Comparison of ENCODE assay signal across 8 mouse cellular contexts in genomic region chr2:121507173-121507950, GRCm38 (mm10). TPM values are rescaled to one million over a fixed set of nuclear protein-coding genes. Genes with fewer than 3 reads are reported as not detected.
A peak's percentile ranks its signal among the peaks of the same experiment; 100 is the strongest.
DNase-seq lines count a peak whose midpoint lies in the region; ATAC-seq and TF ChIP-seq lines count a peak whose summit lies in the region.

No protein-coding gene starts in this region.

- H3K9ac ChIP-seq in forebrain, embryonic 16.5 days (replicated peaks; ENCODE audit: low read depth, low read length), result peak overlapping the region; percentile 41
- peak overlapping the region; percentile 84 for H3K9ac ChIP-seq in liver, embryonic 16.5 days (ENCODE audit: low read depth, low read length)

- peaks cover 34% of the 10 kb centered on the region for H3K36me3 ChIP-seq in heart, embryonic 10.5 days
- peaks cover 28% of the 10 kb centered on the region for H3K36me3 ChIP-seq in E14TG2a.4 (ENCODE audit: insufficient read depth, low read length)
- 0 out of 2 replicates have a peak, but pooled peaks cover 4% of the 10 kb centered on the region for H3K36me3 ChIP-seq in forebrain, embryonic 16.5 days (ENCODE audit: control insufficient read depth, insufficient read depth)
- H3K36me3 ChIP-seq in liver, embryonic 16.5 days (ENCODE audit: control insufficient read depth, insufficient read depth), result peaks cover 14% of the 10 kb centered on the region

- peak overlapping the region; percentile 62 for H3K4me2 ChIP-seq in forebrain, embryonic 16.5 days (ENCODE audit: low read length)
- H3K4me2 ChIP-seq in liver, embryonic 16.5 days (ENCODE audit: low read depth, low read length), result peak overlapping the region; percentile 74

- 29% methylated on average over 12 of the region's 12 CpGs for WGBS in heart, embryonic 10.5 days
- 11% methylated on average over 12 of the region's 12 CpGs for WGBS in forebrain, embryonic 16.5 days
- WGBS in liver, embryonic 16.5 days (ENCODE audit: insufficient replicate concordance), result 3% methylated on average over 12 of the region's 12 CpGs

- no peaks in the 10 kb centered on the region for H3K27me3 ChIP-seq in heart, embryonic 10.5 days (ENCODE audit: insufficient read depth, poor library complexity, severe bottlenecking)
- no peaks in the 10 kb centered on the region for H3K27me3 ChIP-seq in E14TG2a.4 (ENCODE audit: insufficient read depth, low read length)
- H3K27me3 ChIP-seq in forebrain, embryonic 16.5 days (replicated peaks; ENCODE audit: control insufficient read depth, insufficient read depth, low read length), result no peaks in the 10 kb centered on the region
- H3K27me3 ChIP-seq in liver, embryonic 16.5 days (ENCODE audit: control insufficient read depth, insufficient read depth, low read depth, low read length), result no peaks in the 10 kb centered on the region

- H3K27ac ChIP-seq in heart, embryonic 10.5 days, result 0 out of 2 replicates have a peak overlapping the region, but pooled peaks have one; percentile 78
- H3K27ac ChIP-seq in forebrain, embryonic 16.5 days (ENCODE audit: low read length), result no peak overlapping the region
- H3K27ac ChIP-seq in liver, embryonic 16.5 days (ENCODE audit: low read length), result 0 out of 2 replicates have a peak overlapping the region, but pooled peaks have one; percentile 4

- DNase-seq in heart, embryonic 10.5 days (ENCODE audit: low spot score), result no peak
- DNase-seq in heart, adult 18-20 months, result no peak
- DNase-seq in urinary bladder, postnatal 10 days (ENCODE audit: low spot score), result no peak
- no peak for DNase-seq in ovary, postnatal 36 days (ENCODE audit: low spot score)

- H3K4me3 ChIP-seq in heart, embryonic 10.5 days, result peak overlapping the region; percentile 64
- peak overlapping the region; percentile 88 for H3K4me3 ChIP-seq in E14TG2a.4 (replicated peaks; ENCODE audit: low read length)
- H3K4me3 ChIP-seq in forebrain, embryonic 16.5 days (replicated peaks; ENCODE audit: low read length), result peak overlapping the region; percentile 63
- H3K4me3 ChIP-seq in liver, embryonic 16.5 days (ENCODE audit: low read depth, low read length), result peak overlapping the region; percentile 78

- no peak for TF ChIP-seq CTCF in E14TG2a.4 (conservative IDR thresholded peaks at IDR 0.05; ENCODE audit: low read length)

- H3K9me3 ChIP-seq in heart, embryonic 10.5 days, result no peaks in the 10 kb centered on the region
- H3K9me3 ChIP-seq in E14TG2a.4 (ENCODE audit: low read length), result no peaks in the 10 kb centered on the region
- no peaks in the 10 kb centered on the region for H3K9me3 ChIP-seq in forebrain, embryonic 16.5 days (ENCODE audit: control insufficient read depth, low read length)
- no peaks in the 10 kb centered on the region for H3K9me3 ChIP-seq in liver, embryonic 16.5 days (replicated peaks; ENCODE audit: control insufficient read depth, low read length)

- peaks cover 15% of the 10 kb centered on the region for H3K4me1 ChIP-seq in heart, embryonic 10.5 days
- H3K4me1 ChIP-seq in E14TG2a.4 (replicated peaks; ENCODE audit: low read depth, low read length), result peaks cover 57% of the 10 kb centered on the region
- H3K4me1 ChIP-seq in forebrain, embryonic 16.5 days (replicated peaks; ENCODE audit: control insufficient read depth, insufficient read depth, low read length), result peaks cover 11% of the 10 kb centered on the region
- H3K4me1 ChIP-seq in liver, embryonic 16.5 days (ENCODE audit: control insufficient read depth, low read depth, low read length), result peaks cover 19% of the 10 kb centered on the region

- ATAC-seq in forebrain, embryonic 16.5 days, result no peak
- no peak for ATAC-seq in liver, embryonic 16.5 days (ENCODE audit: low read depth)
- no peak for ATAC-seq in erythroid progenitor cell, adult 5-6 weeks (replicated peaks; ENCODE audit: low FRiP score, poor library complexity, severe bottlenecking)

RNA-seq across cellular contexts. Expression of gene Wdr76, which starts 0.8 kb away (rescaled TPM):
- 6.8 and 9.1 TPM in 2 replicates for polyA plus RNA-seq in heart, embryonic 10.5 days (2016; fragmentation: Nextera tagmentation; extraction: Ambion mirVana)
- 1 to 10 TPM; 2.9 to 3.5 TPM for total RNA-seq in heart, adult 18-20 months (2021)
- 5.5 and 6.5 TPM in 2 replicates for polyA plus RNA-seq in forebrain, embryonic 16.5 days (2015; fragmentation: Nextera tagmentation; extraction: Ambion mirVana)
- 6.3 and 7.7 TPM in 2 replicates for polyA plus RNA-seq in liver, embryonic 16.5 days (2015; fragmentation: Nextera tagmentation; extraction: Ambion mirVana)
- total RNA-seq in erythroid progenitor cell, adult 5-6 weeks (2015; ENCODE audit: low replicate concordance), result 34.2 and 39.0 TPM in 2 replicates
- 35.3 and 44.8 TPM in 2 replicates for total RNA-seq in erythroid progenitor cell, adult 5-6 weeks (2017; ENCODE audit: low replicate concordance)

RNA-seq across cellular contexts. Expression of gene Mfap1a, which starts 0.9 kb away (rescaled TPM):
- polyA plus RNA-seq in heart, embryonic 10.5 days (2016; fragmentation: Nextera tagmentation; extraction: Ambion mirVana), result 17.7 and 23.8 TPM in 2 replicates
- total RNA-seq in heart, adult 18-20 months (2021), result 10 to 100 TPM; 31.7 to 39.0 TPM
- polyA plus RNA-seq in forebrain, embryonic 16.5 days (2015; fragmentation: Nextera tagmentation; extraction: Ambion mirVana), result 34.0 and 35.2 TPM in 2 replicates
- polyA plus RNA-seq in liver, embryonic 16.5 days (2015; fragmentation: Nextera tagmentation; extraction: Ambion mirVana), result 10.8 and 11.8 TPM in 2 replicates
- 22.2 and 28.8 TPM in 2 replicates for total RNA-seq in erythroid progenitor cell, adult 5-6 weeks (2015; ENCODE audit: low replicate concordance)
- total RNA-seq in erythroid progenitor cell, adult 5-6 weeks (2017; ENCODE audit: low replicate concordance), result 21.1 and 42.5 TPM in 2 replicates

RNA-seq across cellular contexts. Expression of gene Mfap1b, which starts 33.5 kb away (rescaled TPM):
- 45.4 and 49.3 TPM in 2 replicates for polyA plus RNA-seq in heart, embryonic 10.5 days (2016; fragmentation: Nextera tagmentation; extraction: Ambion mirVana)
- 10 to 100 TPM; 29.3 to 31.7 TPM for total RNA-seq in heart, adult 18-20 months (2021)
- polyA plus RNA-seq in forebrain, embryonic 16.5 days (2015; fragmentation: Nextera tagmentation; extraction: Ambion mirVana), result 78.6 and 82.6 TPM in 2 replicates
- 19.4 and 20.5 TPM in 2 replicates for polyA plus RNA-seq in liver, embryonic 16.5 days (2015; fragmentation: Nextera tagmentation; extraction: Ambion mirVana)
- 23.4 and 25.6 TPM in 2 replicates for total RNA-seq in erythroid progenitor cell, adult 5-6 weeks (2015; ENCODE audit: low replicate concordance)
- total RNA-seq in erythroid progenitor cell, adult 5-6 weeks (2017; ENCODE audit: low replicate concordance), result 19.3 and 32.9 TPM in 2 replicates

RNA-seq across cellular contexts. Expression of gene Serinc4, which starts 50.8 kb away (rescaled TPM):
- 0.09 and 0.20 TPM in 2 replicates for polyA plus RNA-seq in heart, embryonic 10.5 days (2016; fragmentation: Nextera tagmentation; extraction: Ambion mirVana)
- total RNA-seq in heart, adult 18-20 months (2021), result not detected
- polyA plus RNA-seq in forebrain, embryonic 16.5 days (2015; fragmentation: Nextera tagmentation; extraction: Ambion mirVana), result 1.6 and 1.7 TPM in 2 replicates
- polyA plus RNA-seq in liver, embryonic 16.5 days (2015; fragmentation: Nextera tagmentation; extraction: Ambion mirVana), result 0.05 and 0.20 TPM in 2 replicates
- total RNA-seq in erythroid progenitor cell, adult 5-6 weeks (2015; ENCODE audit: low replicate concordance), result not detected in 2 replicates
- 8.6 TPM in 1 of 2 replicates, not detected in the other for total RNA-seq in erythroid progenitor cell, adult 5-6 weeks (2017; ENCODE audit: low replicate concordance)

RNA-seq across cellular contexts. Expression of gene Hypk, which starts 54.3 kb away (rescaled TPM):
- 139 and 162 TPM in 2 replicates for polyA plus RNA-seq in heart, embryonic 10.5 days (2016; fragmentation: Nextera tagmentation; extraction: Ambion mirVana)
- total RNA-seq in heart, adult 18-20 months (2021), result 10 to 100 TPM; 17.8 to 23.7 TPM
- polyA plus RNA-seq in forebrain, embryonic 16.5 days (2015; fragmentation: Nextera tagmentation; extraction: Ambion mirVana), result 105 and 108 TPM in 2 replicates
- 64.5 and 79.5 TPM in 2 replicates for polyA plus RNA-seq in liver, embryonic 16.5 days (2015; fragmentation: Nextera tagmentation; extraction: Ambion mirVana)
- 28.1 and 64.1 TPM in 2 replicates for total RNA-seq in erythroid progenitor cell, adult 5-6 weeks (2015; ENCODE audit: low replicate concordance)
- 53.4 and 71.4 TPM in 2 replicates for total RNA-seq in erythroid progenitor cell, adult 5-6 weeks (2017; ENCODE audit: low replicate concordance)
